Mouse (Mus musculus) ES-Bruce4 (cell line): Measurements from ENCODE around the gene Bag1.

Source experiments
- CTCF ChIP-seq: IDR thresholded peaks from one replicate; pipeline ENCODE4 v1.8.1; 2011; ENCODE audit warnings: low read depth, low read length
- POLR2A ChIP-seq: IDR thresholded peaks from one replicate; pipeline ENCODE4 v1.8.1; 2011; ENCODE audit warnings: low read length; ENCODE audit not compliant: insufficient read depth

DNA sequence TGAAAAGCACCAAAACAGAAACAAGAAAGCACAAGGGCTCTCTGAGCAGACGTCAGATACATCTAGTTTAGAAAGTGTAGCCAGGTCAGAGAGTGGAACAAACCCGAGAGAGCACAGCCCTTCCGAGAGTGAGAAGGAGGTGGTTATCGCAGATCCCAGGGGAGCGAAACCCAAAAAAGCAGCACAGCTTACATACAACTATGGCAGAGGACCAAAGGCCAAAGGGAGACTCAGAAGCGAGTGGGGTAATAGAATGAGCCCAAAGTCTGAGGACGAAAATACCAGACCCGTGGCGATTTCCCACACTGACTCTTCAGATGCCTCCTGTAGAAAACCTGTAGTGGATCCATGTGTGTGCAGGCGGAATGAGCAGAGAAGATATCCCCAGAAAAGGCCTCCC is 28.6 kb upstream of the Bag1 start:
- TF ChIP-seq CTCF (no peak), POLR2A (no peak)
